7 mouse cellular contexts compared by ENCODE assay signal in the genomic region with DNA sequence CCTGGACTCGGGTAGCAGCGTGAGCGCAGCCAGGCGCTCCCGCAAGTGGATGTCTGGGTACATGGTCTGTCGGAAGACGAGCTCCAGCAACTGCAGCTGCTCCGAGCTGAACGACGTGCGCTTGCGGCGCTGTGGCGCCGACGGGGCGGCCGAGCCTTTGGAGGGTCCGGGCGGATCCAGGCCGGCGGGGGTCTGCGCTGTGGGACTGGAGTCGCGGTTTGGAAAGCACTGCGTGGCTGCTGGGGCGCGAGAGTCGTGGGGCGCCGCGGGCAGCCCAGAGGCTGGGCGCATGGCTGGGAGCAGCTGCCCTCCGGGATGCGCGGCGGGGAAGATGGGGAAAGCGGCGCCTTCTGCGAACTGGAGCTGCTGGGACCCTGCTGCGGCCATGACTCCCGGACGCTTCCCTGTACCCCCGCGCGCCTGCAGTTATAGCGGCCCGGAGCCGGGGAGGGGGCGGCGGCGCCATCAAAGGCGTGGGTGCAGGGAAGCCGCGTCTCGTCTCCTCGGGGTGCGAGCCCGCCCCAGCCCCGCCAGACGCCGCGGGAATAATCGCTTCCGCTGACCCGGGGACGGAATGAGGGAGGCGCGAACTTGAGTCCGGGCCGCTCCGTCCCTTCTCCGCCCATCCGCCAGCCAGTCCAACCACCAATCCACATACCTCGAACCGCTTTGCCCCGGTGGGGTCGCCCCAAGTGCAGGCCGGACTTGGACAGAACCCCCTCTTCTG. TPM values are rescaled to one million over a fixed set of nuclear protein-coding genes. Genes with fewer than 3 reads are reported as not detected.
DNase-seq lines count a peak whose midpoint lies in the region; ATAC-seq lines count a peak whose summit lies in the region.

A gene (minus strand): TSS at position 409 of the 727 bp plus-strand sequence.

- H3K4me1 ChIP-seq in lung, embryonic 16.5 days (replicated peaks; ENCODE audit: control insufficient read depth, insufficient read depth, low read length) = peaks cover 7% of the 10 kb centered on the region
- 0 out of 2 replicates have a peak, but pooled peaks cover 6% of the 10 kb centered on the region for H3K4me1 ChIP-seq in embryonic facial prominence, embryonic 14.5 days (ENCODE audit: control insufficient read depth, insufficient read depth, low read length)
- H3K4me1 ChIP-seq in intestine, embryonic 16.5 days (ENCODE audit: control insufficient read depth, insufficient read depth, low read length) = peaks cover 8% of the 10 kb centered on the region; the same call in 1 of the 2 replicates
- H3K4me1 ChIP-seq in midbrain, embryonic 15.5 days = peaks cover 10% of the 10 kb centered on the region

- DNase-seq in lung, postnatal 25 days (ENCODE audit: low spot score) = no peak
- peak; percentile 38 for DNase-seq in embryonic facial prominence, embryonic 14.5 days (ENCODE audit: low spot score)
- no peak for DNase-seq in cerebellum, postnatal 14 days
- no peak for DNase-seq in layer of hippocampus, adult 18-20 months (ENCODE audit: low spot score in 2 of 2)

- no peaks in the 10 kb centered on the region for H3K9me3 ChIP-seq in lung, embryonic 16.5 days (ENCODE audit: control insufficient read depth, low read length)
- no peaks in the 10 kb centered on the region for H3K9me3 ChIP-seq in embryonic facial prominence, embryonic 14.5 days (ENCODE audit: control insufficient read depth, low read length)
- no peaks in the 10 kb centered on the region for H3K9me3 ChIP-seq in intestine, embryonic 16.5 days (ENCODE audit: control insufficient read depth, low read length)
- H3K9me3 ChIP-seq in midbrain, embryonic 15.5 days = no peaks in the 10 kb centered on the region

- no peaks in the 10 kb centered on the region for H3K36me3 ChIP-seq in lung, embryonic 16.5 days (ENCODE audit: control insufficient read depth, insufficient read depth, low read length)
- peaks cover 12% of the 10 kb centered on the region; the same call in 1 of the 2 replicates for H3K36me3 ChIP-seq in embryonic facial prominence, embryonic 14.5 days (ENCODE audit: control insufficient read depth, insufficient read depth, low read length)
- no peaks in the 10 kb centered on the region for H3K36me3 ChIP-seq in intestine, embryonic 16.5 days (ENCODE audit: control insufficient read depth, insufficient read depth, low read length)
- H3K36me3 ChIP-seq in midbrain, embryonic 15.5 days (replicated peaks) = no peaks in the 10 kb centered on the region

- peak within 1 kb of the TSS; percentile 57 for H3K4me3 ChIP-seq in lung, embryonic 16.5 days (ENCODE audit: low read length)
- peak within 1 kb of the TSS; percentile 45 for H3K4me3 ChIP-seq in embryonic facial prominence, embryonic 14.5 days (ENCODE audit: low read depth, low read length)
- H3K4me3 ChIP-seq in intestine, embryonic 16.5 days (ENCODE audit: low read length) = peak within 1 kb of the TSS; percentile 55
- H3K4me3 ChIP-seq in midbrain, embryonic 15.5 days = peak within 1 kb of the TSS; percentile 33

- peak within 1 kb of the TSS; percentile 58 for H3K9ac ChIP-seq in lung, embryonic 16.5 days (ENCODE audit: low read length)
- peak within 1 kb of the TSS; percentile 58 for H3K9ac ChIP-seq in embryonic facial prominence, embryonic 14.5 days (ENCODE audit: low read depth, low read length)
- H3K9ac ChIP-seq in intestine, embryonic 16.5 days (ENCODE audit: low read depth, low read length) = peak within 1 kb of the TSS; percentile 50
- no peak within 1 kb of the TSS for H3K9ac ChIP-seq in midbrain, embryonic 15.5 days

- WGBS in lung, embryonic 16.5 days = under 1% methylated on average over 68 of the region's 79 CpGs
- under 1% methylated on average over 42 of the region's 79 CpGs for WGBS in embryonic facial prominence, embryonic 14.5 days
- WGBS in intestine, embryonic 16.5 days = 1% methylated on average over 77 of the region's 79 CpGs
- WGBS in midbrain, embryonic 15.5 days = under 1% methylated on average over 77 of the region's 79 CpGs

- H3K27me3 ChIP-seq in lung, embryonic 16.5 days (ENCODE audit: control insufficient read depth, insufficient read depth, low read depth, low read length) = peaks cover 38% of the 10 kb centered on the region
- peaks cover 44% of the 10 kb centered on the region for H3K27me3 ChIP-seq in embryonic facial prominence, embryonic 14.5 days (replicated peaks; ENCODE audit: control insufficient read depth, insufficient read depth, low read length)
- H3K27me3 ChIP-seq in intestine, embryonic 16.5 days (replicated peaks; ENCODE audit: control insufficient read depth, insufficient read depth, low read length) = peaks cover 24% of the 10 kb centered on the region
- peaks cover 40% of the 10 kb centered on the region for H3K27me3 ChIP-seq in midbrain, embryonic 15.5 days (replicated peaks)

- peak within 1 kb of the TSS; percentile 85 for H3K4me2 ChIP-seq in lung, embryonic 16.5 days (ENCODE audit: low read depth, low read length)
- H3K4me2 ChIP-seq in embryonic facial prominence, embryonic 14.5 days (ENCODE audit: low read depth, low read length) = peak within 1 kb of the TSS; percentile 68
- H3K4me2 ChIP-seq in intestine, embryonic 16.5 days (ENCODE audit: low read depth, low read length) = peak within 1 kb of the TSS; percentile 92
- peak within 1 kb of the TSS; percentile 58 for H3K4me2 ChIP-seq in midbrain, embryonic 15.5 days

- ATAC-seq in lung, embryonic 16.5 days (ENCODE audit: low read depth) = peak; percentile 49
- ATAC-seq in embryonic facial prominence, embryonic 14.5 days (ENCODE audit: low read depth) = no peak; the same call in 1 of the 2 replicates
- ATAC-seq in intestine, embryonic 16.5 days = peak; percentile 44; the same call in 1 of the 2 replicates
- ATAC-seq in midbrain, embryonic 15.5 days (replicated peaks) = no peak

- H3K27ac ChIP-seq in lung, embryonic 16.5 days (ENCODE audit: low read length) = no peak within 1 kb of the TSS
- H3K27ac ChIP-seq in embryonic facial prominence, embryonic 14.5 days (replicated peaks; ENCODE audit: low read depth, low read length) = no peak within 1 kb of the TSS
- no peak within 1 kb of the TSS for H3K27ac ChIP-seq in intestine, embryonic 16.5 days (ENCODE audit: low read length)
- no peak within 1 kb of the TSS for H3K27ac ChIP-seq in midbrain, embryonic 15.5 days

RNA-seq across cellular contexts. Expression of the gene that starts here (rescaled TPM):
- polyA plus RNA-seq in lung, embryonic 16.5 days (2015; fragmentation: Nextera tagmentation; extraction: Ambion mirVana) = 0.15 and 0.35 TPM in 2 replicates
- 0.09 and 0.14 TPM in 2 replicates for polyA plus RNA-seq in embryonic facial prominence, embryonic 14.5 days (2014; fragmentation: Nextera tagmentation; extraction: Ambion mirVana)
- 0.05 and 0.10 TPM in 2 replicates for polyA plus RNA-seq in intestine, embryonic 16.5 days (2015; fragmentation: Nextera tagmentation; extraction: Ambion mirVana)
- 0.28 and 0.35 TPM in 2 replicates for polyA plus RNA-seq in midbrain, embryonic 15.5 days (2015; fragmentation: Nextera tagmentation; extraction: Ambion mirVana)
- not detected for total RNA-seq in layer of hippocampus, adult 18-20 months (2021)

Comparison
In these comparisons a context has a peak if more than half of its experiments do, and no peak if none do; other contexts are left out.
1. Peak in ATAC-seq, H3K4me3 ChIP-seq, H3K9ac ChIP-seq and H3K4me2 ChIP-seq in lung, embryonic 16.5 days; RNA of the gene not detected or under 1 TPM.
2. Peak in DNase-seq, H3K4me3 ChIP-seq, H3K9ac ChIP-seq and H3K4me2 ChIP-seq in embryonic facial prominence, embryonic 14.5 days; RNA of the gene not detected or under 1 TPM.
3. Peak in ATAC-seq, H3K4me3 ChIP-seq, H3K9ac ChIP-seq and H3K4me2 ChIP-seq in intestine, embryonic 16.5 days; RNA of the gene not detected or under 1 TPM.